Mouse (Mus musculus) adrenal gland, postnatal 36 days (tissue): ENCODE data around the gene Dmac1. TPM values are rescaled to one million over a fixed set of nuclear protein-coding genes. Genes with fewer than 3 reads are reported as not detected.
A peak's percentile ranks its signal among the peaks of the same experiment; 100 is the strongest.
"Not testable (repeated sequence)": the region's sequence is repeated elsewhere in the genome, so short reads cannot be mapped to it uniquely, and the experiment has no call there.

Experiments
- DNase-seq, 2 experiments: peaks; one replicate each; pipeline ENCODE4 v3.0.0; 2021; ENCODE audit warnings: mixed read lengths in 1 of 2
- long read RNA-seq, 2 experiments: library from polyadenylated mRNA; stranded (forward); transcript quantifications; one replicate each; pipeline ENCODE4 v2.0.0; 2021; ENCODE audit warnings: borderline sequencing depth in 2 of 2
- total RNA-seq, 2 experiments: library from RNA; stranded (reverse); gene quantifications; 2 replicates each; pipeline ENCODE4 v1.2.3; 2021

The Dmac1 gene
- total RNA-seq, result 10 to 100 TPM; 53.7 to 58.5 TPM
- long read RNA-seq, experiment 1, transcript Dmac1-201 (2 exons, 741 nt), result major isoform, 34 of 38 reads
- long read RNA-seq, experiment 1, partial matches to known transcripts, result 3 of 38 reads
- long read RNA-seq, experiment 1, other reads (novel, unspliced or antisense), result 1 of 38 reads
- long read RNA-seq, experiment 2, transcript Dmac1-201 (2 exons, 741 nt), result major isoform, 26 of 26 reads
- long read RNA-seq, experiment 2, partial matches to known transcripts, result 0 of 26 reads
- long read RNA-seq, experiment 2, other reads (novel, unspliced or antisense), result 0 of 26 reads

DNA sequence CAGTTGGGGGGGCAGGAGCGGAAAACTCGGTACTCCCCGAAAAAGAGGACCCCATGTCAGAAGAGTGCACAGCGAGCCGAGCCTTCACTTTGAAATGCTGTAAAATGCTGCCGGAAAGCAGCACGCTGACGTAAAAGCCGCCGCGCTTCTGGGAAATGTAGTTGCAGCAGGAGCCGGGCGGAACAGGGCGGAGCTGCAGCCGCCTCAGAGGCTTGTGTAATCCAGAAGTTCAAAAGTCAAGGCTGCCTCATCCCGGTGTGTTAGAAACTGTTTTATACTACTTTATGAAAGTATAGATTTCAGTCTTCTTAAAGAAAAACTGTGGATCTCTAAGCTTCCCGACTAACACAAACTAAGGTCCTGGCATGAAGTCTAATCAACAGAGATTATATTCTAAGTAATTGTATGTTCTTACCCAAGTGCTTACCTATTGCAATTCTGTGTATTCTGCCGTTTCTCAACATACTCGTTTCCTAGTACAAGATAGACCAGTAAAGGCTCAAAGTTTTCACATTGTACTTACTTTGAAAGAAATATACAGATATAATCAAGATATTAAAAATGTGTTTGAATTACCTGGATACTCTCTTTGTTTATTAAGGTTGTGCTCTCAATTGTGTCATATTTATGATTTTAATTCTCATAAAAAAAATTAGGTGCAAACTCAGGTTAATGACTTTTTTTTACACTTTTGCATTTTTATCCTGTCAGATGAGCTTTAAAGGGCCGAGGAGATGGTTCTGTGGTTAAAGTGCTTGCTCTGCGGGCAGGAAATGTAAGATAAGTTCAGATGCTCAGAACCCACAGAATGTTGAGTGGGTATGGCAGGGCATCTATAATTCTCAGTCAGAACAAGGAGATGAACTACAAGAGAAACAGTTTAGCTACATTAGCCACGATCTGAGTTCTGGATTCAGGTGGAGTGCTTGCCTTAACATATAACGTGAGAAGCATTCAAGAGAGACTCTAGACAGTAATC lies at the start of gene Dmac1:
Gene Dmac1, minus strand, starts transcription at position 109 of the 979 bp plus-strand sequence.
- peak; percentile 92 to 93 for DNase-seq

- no peak for DNase-seq
Observed at GRCm38 (mm10) chr4:75315431-75315830, 37.3 kb upstream of the Dmac1 start.

DNA sequence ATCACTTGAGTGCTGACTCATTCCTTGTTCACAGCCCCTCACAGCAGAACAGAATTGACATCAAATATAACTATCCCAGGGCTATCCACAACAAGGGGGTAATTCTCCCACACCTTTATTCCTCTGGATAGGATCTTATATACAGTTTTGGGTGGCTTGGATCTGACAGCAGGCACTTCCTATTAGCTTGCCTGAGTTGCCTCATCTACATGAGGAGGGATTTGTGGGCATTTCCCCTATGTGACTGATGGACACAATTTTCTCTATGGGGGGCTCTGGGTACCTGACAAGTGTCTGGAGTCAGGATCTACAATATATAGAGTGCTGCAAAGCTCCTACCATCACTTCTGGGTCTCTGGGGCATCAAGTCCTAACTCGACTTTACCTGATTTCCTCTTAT lies 36.9 kb upstream of the Dmac1 start:
- no peak for DNase-seq

- DNase-seq, result no peak
Observed at GRCm38 (mm10) chr4:75311918-75312317, 33.8 kb upstream of the Dmac1 start.

DNA sequence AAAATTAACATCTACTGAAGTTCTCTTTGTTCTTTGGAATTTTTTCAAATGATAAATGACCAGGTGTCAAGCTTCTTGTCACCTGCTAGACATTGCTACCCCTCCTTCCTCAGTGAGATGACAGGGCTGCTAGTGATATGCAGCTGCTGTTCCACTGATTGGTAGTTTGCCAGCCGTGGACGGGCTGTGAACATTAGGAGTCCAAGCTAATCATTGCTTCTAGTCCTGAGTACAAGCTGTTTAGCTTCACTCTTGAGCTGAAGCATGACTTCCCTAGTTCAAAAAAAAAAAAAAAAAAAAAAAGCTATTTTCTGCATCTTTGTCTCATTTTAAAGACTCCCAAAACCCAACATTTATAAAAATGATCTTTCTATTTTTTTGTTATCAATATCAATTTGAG lies 33.2 kb upstream of the Dmac1 start:
- no peak for DNase-seq

DNA sequence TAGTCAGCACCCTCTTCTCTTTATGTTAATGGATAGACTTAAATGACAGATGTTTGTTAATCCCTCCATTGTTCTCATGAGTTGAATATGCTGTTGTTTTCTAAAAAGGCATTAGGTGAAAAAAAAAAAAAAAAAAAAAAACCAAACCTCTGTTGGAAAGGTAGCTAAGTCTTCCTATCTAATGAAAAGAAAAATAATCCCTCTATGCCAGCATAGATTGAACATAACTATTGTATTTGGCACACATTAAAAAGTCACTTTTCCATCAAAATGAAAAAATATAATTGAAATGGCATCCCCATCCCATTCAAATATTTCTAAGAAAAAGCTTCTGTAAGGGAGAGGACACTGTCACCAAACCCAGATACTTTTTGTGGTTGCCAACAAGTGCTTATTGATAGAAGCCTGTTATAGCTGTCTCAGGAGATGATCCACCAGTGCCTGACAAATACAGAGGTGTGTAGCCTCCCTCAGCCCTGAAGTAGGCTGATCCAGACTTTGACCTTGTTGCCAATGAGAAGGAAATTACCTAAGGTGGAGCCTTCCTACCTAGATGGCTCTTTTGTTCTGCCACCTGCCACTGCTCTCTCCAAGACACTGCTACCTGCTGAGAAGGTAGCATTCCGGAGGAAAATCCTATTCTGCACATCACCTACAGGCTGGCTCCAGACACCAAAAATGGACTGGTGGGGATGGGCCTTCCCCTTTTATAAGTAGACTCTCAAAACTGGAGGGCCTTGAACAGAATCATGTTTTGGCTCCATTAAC lies 22.3 kb upstream of the Dmac1 start:
- no peak for DNase-seq

DNA sequence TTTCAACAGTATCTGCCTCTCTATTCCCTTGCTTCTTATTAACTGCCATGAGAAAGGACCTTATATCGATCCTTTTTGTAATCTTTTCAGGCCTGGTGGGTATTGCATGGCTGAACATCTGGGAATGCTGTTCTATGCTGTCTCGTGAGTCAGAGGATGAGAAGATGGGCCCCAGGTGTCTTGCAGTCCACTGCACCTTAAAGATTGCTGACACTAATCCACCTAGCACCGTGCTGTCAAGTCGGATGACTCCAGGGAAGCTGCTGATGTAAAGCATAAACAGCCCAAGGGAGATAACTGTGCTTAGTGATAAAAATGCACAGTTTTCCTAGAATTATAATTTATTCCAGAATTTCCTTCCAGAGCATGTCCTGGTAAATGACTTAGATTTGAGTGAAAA lies 14.2 kb upstream of the Dmac1 start:
- no peak for DNase-seq

DNA sequence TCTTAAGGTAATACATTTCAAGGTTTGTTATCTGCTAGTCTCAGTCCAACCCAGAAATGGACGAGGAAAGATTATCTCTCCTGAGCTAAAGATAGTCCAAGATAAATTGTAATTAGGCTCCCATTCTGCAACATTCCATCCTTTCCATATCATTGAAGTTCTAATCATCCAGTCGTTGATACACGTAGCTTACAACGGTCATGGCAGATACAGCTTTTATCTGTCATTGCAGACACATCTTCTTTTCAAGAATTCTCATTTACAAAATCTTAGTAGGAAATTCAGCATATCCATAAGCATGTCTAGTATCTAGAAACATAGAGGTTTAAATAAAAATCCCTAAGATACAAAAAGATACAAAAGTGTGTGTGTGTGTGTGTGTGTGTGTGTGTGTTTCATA lies 13.0 kb upstream of the Dmac1 start:
- DNase-seq, result no peak

DNA sequence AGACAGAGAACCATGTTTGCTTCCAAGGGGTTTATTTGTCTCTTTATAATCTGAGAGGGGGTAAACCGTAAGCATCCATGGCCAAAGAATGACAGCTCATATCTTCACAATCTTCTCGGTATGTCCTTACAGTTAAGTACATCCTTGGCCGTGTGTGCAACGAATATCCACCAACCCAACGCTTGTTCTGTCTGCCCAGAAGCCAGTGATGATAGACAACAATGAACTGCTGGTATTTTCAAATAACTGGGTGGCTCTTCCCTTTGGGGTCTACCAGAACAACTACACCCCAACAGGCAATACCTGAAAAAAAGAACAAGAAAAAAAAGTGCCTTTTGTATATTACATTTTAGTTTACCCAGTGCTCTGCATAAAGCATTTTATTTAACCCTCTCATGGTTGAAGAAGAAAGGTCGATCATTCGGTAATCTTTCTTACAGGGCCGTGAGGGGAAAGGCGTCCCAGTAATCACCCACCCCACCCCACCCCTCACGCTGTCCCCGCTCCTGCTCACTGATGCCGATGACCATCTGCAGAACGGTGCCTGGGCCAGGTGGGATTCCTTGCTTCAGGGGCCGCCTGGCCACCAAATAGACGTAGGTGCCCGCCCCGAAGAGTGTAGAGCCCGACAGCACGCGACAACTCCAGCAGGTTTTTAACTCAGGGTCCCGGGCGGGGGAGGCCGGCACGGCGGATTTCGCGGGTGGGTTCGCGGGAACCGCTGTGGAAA lies 473 bp downstream of the Dmac1 start:
- no peak for DNase-seq

DNA sequence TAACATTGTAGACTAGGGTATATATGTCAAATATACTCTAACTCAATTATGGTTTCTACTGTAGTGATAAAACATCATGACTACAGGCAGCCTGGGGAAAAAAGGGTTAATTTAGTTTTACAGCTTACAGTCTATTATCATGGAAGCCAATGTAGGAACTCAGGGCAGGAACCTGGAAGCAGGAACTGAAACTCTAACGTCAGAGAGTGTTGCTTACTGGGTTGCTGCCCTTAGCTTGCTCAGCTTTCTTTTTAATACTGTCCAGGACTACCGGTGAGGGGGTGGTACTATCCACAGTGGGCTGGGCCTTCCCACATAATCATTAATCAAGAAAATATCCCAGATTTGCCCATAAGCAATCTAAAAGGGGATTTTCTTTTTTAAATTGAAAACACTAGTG lies 2.4 kb downstream of the Dmac1 start:
- DNase-seq, result no peak

- DNase-seq, result no peak
Observed at GRCm38 (mm10) chr4:75267866-75268265, 10.2 kb downstream of the Dmac1 start.

- no peak for DNase-seq
Observed at GRCm38 (mm10) chr4:75266773-75267550, 11.1 kb downstream of the Dmac1 start.

- no peak for DNase-seq
Observed at GRCm38 (mm10) chr4:75264219-75264618, 13.9 kb downstream of the Dmac1 start.

DNA sequence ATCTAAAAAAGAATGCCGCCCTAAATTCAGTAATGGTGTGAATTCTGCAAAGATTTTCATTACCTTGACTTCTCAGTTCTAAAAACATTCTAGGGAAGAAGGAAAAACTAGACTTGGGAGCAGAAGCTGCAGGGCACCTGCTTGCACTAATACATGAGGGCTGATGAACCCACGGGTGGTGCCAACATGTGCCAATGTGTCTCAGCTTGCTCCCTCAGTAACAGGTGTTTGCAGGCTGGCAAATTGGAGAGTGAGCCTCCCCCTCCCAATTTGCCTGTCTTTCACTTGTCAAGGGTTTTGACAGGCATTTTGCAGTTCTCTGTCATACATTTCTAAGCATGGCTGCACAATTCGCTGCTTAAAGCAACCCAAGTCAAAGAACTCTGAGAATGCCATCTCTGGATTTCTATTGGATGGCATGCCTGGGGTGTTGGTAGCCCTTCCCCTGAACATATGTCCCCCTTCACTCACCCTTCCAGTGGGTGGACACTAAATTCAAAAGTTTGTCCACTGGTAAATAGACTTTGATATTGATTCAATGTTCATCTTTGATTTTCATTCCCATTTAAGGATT lies 14.5 kb downstream of the Dmac1 start:
- DNase-seq, result no peak

DNA sequence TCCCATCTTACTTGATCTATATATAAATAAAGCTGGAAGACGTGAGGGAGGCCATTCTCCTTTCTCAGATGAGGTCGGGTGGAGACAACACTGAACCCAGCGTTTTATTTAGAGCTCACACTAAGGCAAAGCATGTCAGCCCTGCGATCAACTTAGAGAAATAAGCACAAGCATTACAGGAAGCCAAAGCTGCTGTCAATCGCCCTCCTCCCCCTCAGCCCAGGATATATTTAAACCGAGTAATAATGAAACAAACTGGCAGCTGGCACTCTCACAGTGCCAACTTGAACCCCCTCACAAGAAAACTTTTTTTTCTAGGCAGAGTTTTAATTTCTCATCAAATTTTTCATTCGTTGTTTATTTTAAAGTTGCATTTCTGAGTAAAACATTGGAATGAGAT lies 15.7 kb downstream of the Dmac1 start:
- DNase-seq, result no peak

- DNase-seq, result no peak
Observed at GRCm38 (mm10) chr4:75260156-75260555, 17.9 kb downstream of the Dmac1 start.

DNA sequence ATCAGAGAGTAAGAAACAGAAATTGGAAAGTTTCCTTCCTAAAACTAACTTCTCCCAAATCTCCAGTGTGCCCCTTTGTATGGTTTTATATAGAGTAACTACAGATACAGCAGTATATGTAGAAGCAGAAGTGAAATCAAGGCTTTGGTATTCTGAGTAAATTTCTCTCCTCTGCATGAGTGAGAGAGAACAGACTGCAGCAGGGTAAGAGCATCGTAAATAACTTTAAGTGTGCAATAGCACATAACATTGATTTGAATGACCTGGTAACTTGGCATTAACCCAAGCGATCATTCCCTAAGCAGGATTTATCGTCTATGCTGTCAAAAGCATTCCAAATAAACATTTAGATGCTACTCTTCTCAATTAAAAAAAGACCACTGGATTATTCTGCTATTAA lies 18.7 kb downstream of the Dmac1 start:
- no peak for DNase-seq

GRCm38 (mm10) chr4:75234602-75235001 lies 43.5 kb downstream of the Dmac1 start:
- not testable (repeated sequence) for DNase-seq
